Mouse (Mus musculus) ES-E14 (cell line): ENCODE measurements around the gene Tectb. TPM values are rescaled to one million over a fixed set of nuclear protein-coding genes. Genes with fewer than 3 reads are reported as not detected.

Source experiments
- DNase-seq: peaks from one replicate; pipeline ENCODE4 v3.0.0-alpha.2; 2013; ENCODE audit warnings: low read depth, low spot score
- H3K27ac ChIP-seq: 2 replicates; pipeline ENCODE4 v1.5.1; 2012; ENCODE audit warnings: low read depth, mild to moderate bottlenecking, low read length, moderate library complexity, mixed read lengths; ENCODE audit not compliant: poor library complexity, insufficient read depth, severe bottlenecking
- H3K36me3 ChIP-seq: 2 replicates; pipeline ENCODE4 v1.6.1; 2012; ENCODE audit warnings: mild to moderate bottlenecking, low read length, moderate library complexity, mixed read lengths; ENCODE audit not compliant: control insufficient read depth, poor library complexity, insufficient read depth, severe bottlenecking
- H3K4me1 ChIP-seq, 2 experiments: fragments of 150-350 bp in 1 of 2; sonication (generic) in 1 of 2; 2 replicates each; pipeline ENCODE4 v1.6.1; 2012; ENCODE audit warnings: low read length in 2 of 2, mild to moderate bottlenecking in 1 of 2, mixed read lengths in 1 of 2; ENCODE audit not compliant: control insufficient read depth in 2 of 2, insufficient read depth in 2 of 2, poor library complexity in 1 of 2
- H3K4me3 ChIP-seq, 2 experiments: fragments of 150-350 bp in 1 of 2; sonication (generic) in 1 of 2; 2 replicates each; pipeline ENCODE4 v1.5.1; 2012; ENCODE audit warnings: low read length in 2 of 2, low read depth in 1 of 2, mild to moderate bottlenecking in 1 of 2, mixed read lengths in 1 of 2; ENCODE audit not compliant: insufficient read depth in 1 of 2, poor library complexity in 1 of 2, severe bottlenecking in 1 of 2
- H3K9ac ChIP-seq: 2 replicates; pipeline ENCODE4 v1.6.1; 2012; ENCODE audit warnings: low read depth, mild to moderate bottlenecking, low read length, mixed read lengths; ENCODE audit not compliant: poor library complexity, insufficient read depth, severe bottlenecking
- H3K9me3 ChIP-seq: fragments of 150-350 bp; sonication (generic); 2 replicates; pipeline ENCODE4 v1.6.1; 2012; ENCODE audit warnings: low read depth, mild to moderate bottlenecking, low read length; ENCODE audit not compliant: control insufficient read depth, insufficient read depth
- CHD2 ChIP-seq: IDR thresholded peaks from 2 replicates; pipeline ENCODE4 v1.6.1; 2014; ENCODE audit warnings: mild to moderate bottlenecking, low read depth, low read length, inconsistent platforms
- HCFC1 ChIP-seq: IDR thresholded peaks from 2 replicates; pipeline ENCODE4 v1.6.1; 2012; ENCODE audit warnings: low read length, inconsistent platforms, borderline replicate concordance; ENCODE audit not compliant: insufficient read depth
- MAFK ChIP-seq: IDR thresholded peaks from 2 replicates; pipeline ENCODE4 v1.6.1; 2014; ENCODE audit warnings: mild to moderate bottlenecking, low read depth, low read length, inconsistent platforms; ENCODE audit not compliant: insufficient read depth
- ZC3H11A ChIP-seq: IDR thresholded peaks from 2 replicates; pipeline ENCODE4 v1.6.1; 2012; ENCODE audit warnings: low read depth, mild to moderate bottlenecking, inconsistent platforms, low read length, borderline replicate concordance
- ZNF384 ChIP-seq: IDR thresholded peaks from 2 replicates; pipeline ENCODE4 v1.6.1; 2012; ENCODE audit warnings: low read depth, low read length, inconsistent platforms
- in situ Hi-C, 2 experiments: fragments of 600-800 bp; cut with MboI; formaldehyde crosslinking; loops; one replicate each; pipeline ENCODE4 v1.15.1; 2025; ENCODE audit warnings: low sequenced_read_pairs in 2 of 2, inconsistent platforms in 1 of 2; ENCODE audit not compliant: unreplicated experiment in 2 of 2
- total RNA-seq: library from RNA; depleted of rRNA; stranded (reverse); fragments of 300-350 nt; gene quantifications from 2 replicates; pipeline ENCODE4 v1.2.3, GENCODE M21; 2012

Tectb gene
- total RNA-seq, 1 experiment = not detected

DNA sequence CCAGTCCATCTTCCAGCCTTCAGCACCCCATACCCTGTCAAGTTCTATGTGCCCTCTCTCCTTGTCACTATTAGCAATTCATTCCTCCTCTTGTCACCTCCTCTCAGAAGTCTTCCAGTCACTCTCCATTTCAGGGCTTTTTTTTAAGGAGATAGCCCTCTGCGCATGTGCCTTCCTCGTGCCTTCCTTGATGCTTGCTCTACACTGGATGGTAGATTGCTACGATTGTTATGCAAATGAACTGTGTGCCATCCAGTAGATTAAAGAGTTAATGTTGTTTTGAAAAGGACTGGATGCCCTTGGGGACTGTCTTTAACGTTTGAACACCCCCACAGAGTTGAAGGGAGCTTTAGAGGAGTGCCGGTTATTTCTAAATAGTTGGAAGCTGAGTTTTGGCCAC lies 46.1 kb downstream of the Tectb start:
- no peak for TF ChIP-seq ZC3H11A
- no peak for TF ChIP-seq CHD2
- TF ChIP-seq HCFC1 = no peak
- TF ChIP-seq ZNF384 = no peak
- no peak for TF ChIP-seq MAFK
- DNase-seq = no peak
- in situ Hi-C loops = no loop called here
- Histone ChIP-seq H3K36me3 (no peaks in the 10 kb centered on the region), H3K9ac (no peak overlapping the region), H3K4me3 (no peak overlapping the region), H3K9me3 (no peaks in the 10 kb centered on the region), H3K27ac (no peak overlapping the region), H3K4me1 (peaks cover 2 to 17% of the 10 kb centered on the region in 2 experiments; a peak in 2 of 4 replicates)

DNA sequence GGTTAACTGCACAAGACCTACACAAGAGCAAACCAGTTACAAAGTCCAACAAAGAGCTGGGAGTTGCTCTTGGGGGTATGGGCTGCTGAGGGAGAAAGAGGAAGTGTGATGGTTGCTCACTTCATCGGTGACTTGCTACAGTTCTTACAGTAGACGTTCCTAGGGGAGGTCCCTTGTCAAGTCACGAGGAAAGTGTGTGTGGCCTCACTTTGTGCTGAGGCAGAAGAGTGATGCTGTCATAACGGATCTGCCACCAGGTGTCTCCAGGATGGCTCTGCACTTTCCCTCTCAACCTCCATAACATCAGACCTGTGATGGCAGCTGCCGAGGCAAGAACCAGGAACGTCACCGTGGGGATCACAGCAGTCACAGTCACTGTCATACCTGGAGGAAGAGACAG lies 46.6 kb downstream of the Tectb start:
- H3K4me3 ChIP-seq = no peak overlapping the region

GRCm38 (mm10) chr19:55231081-55231480 lies 50.5 kb downstream of the Tectb start:
- Histone ChIP-seq H3K27ac (no peak overlapping the region), H3K4me3 (no peak overlapping the region), H3K9ac (no peak overlapping the region), H3K36me3 (no peaks in the 10 kb centered on the region), H3K4me1 (peaks cover 2 to 3% of the 10 kb centered on the region in 2 experiments; a peak in 1 of 4 replicates), H3K9me3 (no peaks in the 10 kb centered on the region)
- DNase-seq = no peak
- TF ChIP-seq CHD2 (no peak), ZC3H11A (no peak), ZNF384 (no peak), HCFC1 (no peak), MAFK (no peak)
- in situ Hi-C loops = no loop called here

More for the DNA sequence above, 46.6 kb downstream of the Tectb start:
- in situ Hi-C loops = no loop called here
- no peaks in the 10 kb centered on the region for H3K9me3 ChIP-seq
- H3K9ac ChIP-seq = no peak overlapping the region
- H3K4me1 ChIP-seq = peaks cover 2 to 17% of the 10 kb centered on the region in 2 experiments; a peak in 2 of 4 replicates
- H3K36me3 ChIP-seq = no peaks in the 10 kb centered on the region
- DNase-seq = no peak
- TF ChIP-seq MAFK (no peak), ZNF384 (no peak), ZC3H11A (no peak), CHD2 (no peak), HCFC1 (no peak)
- H3K27ac ChIP-seq = no peak overlapping the region

DNA sequence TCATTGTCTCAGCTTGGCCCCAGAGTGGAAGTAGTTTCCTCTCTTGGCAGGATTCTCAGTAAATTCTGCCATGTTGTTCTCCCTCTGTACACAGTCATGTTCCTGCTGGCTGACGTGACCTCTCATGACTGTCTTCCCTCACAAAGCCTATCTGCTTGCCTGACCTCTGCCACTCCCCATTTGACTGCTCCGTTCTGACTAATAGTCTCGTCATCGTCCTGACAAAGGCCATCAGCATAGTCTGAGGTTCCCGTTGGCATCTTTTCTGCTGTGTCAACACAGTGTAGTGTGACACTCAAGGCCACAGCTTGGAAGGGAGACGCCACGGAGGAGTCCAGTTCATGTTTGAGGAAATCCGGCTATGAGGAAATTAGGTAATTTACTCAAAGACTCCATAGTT lies 51.6 kb downstream of the Tectb start:
- no peak for DNase-seq
- H3K9me3 ChIP-seq = no peaks in the 10 kb centered on the region
- H3K27ac ChIP-seq = no peak overlapping the region
- H3K36me3 ChIP-seq = no peaks in the 10 kb centered on the region
- TF ChIP-seq ZC3H11A (no peak), MAFK (no peak), HCFC1 (no peak), CHD2 (no peak), ZNF384 (no peak)
- no peak overlapping the region for H3K4me3 ChIP-seq
- no peak overlapping the region for H3K9ac ChIP-seq
- H3K4me1 ChIP-seq = no peaks in the 10 kb centered on the region
- in situ Hi-C loops = no loop called here

DNA sequence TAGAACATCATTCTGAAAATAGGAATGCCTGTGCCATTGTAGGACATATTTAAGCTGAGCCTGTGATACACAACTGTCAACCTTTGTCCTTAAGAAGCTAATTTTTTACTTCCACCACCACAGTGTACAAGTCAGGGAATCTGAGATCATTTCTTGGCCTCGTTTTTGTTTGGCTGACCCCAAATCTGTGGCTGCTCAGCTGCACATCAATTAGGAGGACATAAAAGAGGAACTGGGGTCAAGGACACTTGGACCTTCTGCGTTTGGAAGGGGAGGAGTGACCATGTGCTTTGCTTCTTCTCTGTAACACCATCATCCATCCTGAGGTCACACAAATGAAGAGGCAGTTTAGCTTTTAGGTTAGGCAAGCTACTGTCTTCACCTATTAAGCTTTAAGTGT lies 55.5 kb downstream of the Tectb start:
- H3K9ac ChIP-seq = no peak overlapping the region
- H3K4me1 ChIP-seq = no peaks in the 10 kb centered on the region
- no peaks in the 10 kb centered on the region for H3K9me3 ChIP-seq
- no peak overlapping the region for H3K4me3 ChIP-seq
- TF ChIP-seq HCFC1 (no peak), ZC3H11A (no peak), ZNF384 (no peak), MAFK (no peak), CHD2 (no peak)
- DNase-seq = no peak
- H3K27ac ChIP-seq = no peak overlapping the region
- no peaks in the 10 kb centered on the region for H3K36me3 ChIP-seq
- in situ Hi-C loops = no loop called here
